In genomic region chr17:13681126-13681525, GRCm38 (mm10) we compare ENCODE assay signal across 8 mouse cellular contexts.
DNase-seq lines count a peak whose midpoint lies in the region; ATAC-seq and TF ChIP-seq lines count a peak whose summit lies in the region.

No protein-coding gene starts in this region.

- no peak for ATAC-seq in hindbrain, embryonic 13.5 days (ENCODE audit: low FRiP score)
- no peak for ATAC-seq in hindbrain, embryonic 11.5 days (ENCODE audit: low FRiP score)
- ATAC-seq in hindbrain, postnatal 0 days: peak; percentile 41
- peak; percentile 23; the same call in 1 of the 2 replicates for ATAC-seq in neural tube, embryonic 14.5 days (ENCODE audit: low read depth)
- ATAC-seq in kidney, embryonic 15.5 days (replicated peaks; ENCODE audit: low FRiP score): no peak

- H3K4me2 ChIP-seq in hindbrain, embryonic 13.5 days: no peak overlapping the region
- no peak overlapping the region for H3K4me2 ChIP-seq in hindbrain, embryonic 11.5 days (replicated peaks; ENCODE audit: low read depth, low read length)
- H3K4me2 ChIP-seq in hindbrain, postnatal 0 days (ENCODE audit: low read depth, low read length): peak overlapping the region; percentile 23
- no peak overlapping the region for H3K4me2 ChIP-seq in neural tube, embryonic 14.5 days (ENCODE audit: low read depth, low read length)
- H3K4me2 ChIP-seq in kidney, embryonic 15.5 days: no peak overlapping the region

- DNase-seq in hindbrain, embryonic 11.5 days (ENCODE audit: low spot score): no peak
- peak; percentile 97 for DNase-seq in cerebellum, postnatal 10 days
- peak; percentile 80 for DNase-seq in hindbrain, postnatal 0 days (ENCODE audit: low spot score)
- no peak for DNase-seq in B cell, adult 2 months
- no peak for DNase-seq in thymus, postnatal 36 days

- H3K9me3 ChIP-seq in hindbrain, embryonic 13.5 days: no peaks in the 10 kb centered on the region
- no peaks in the 10 kb centered on the region for H3K9me3 ChIP-seq in hindbrain, embryonic 11.5 days (ENCODE audit: control insufficient read depth, low read length)
- no peaks in the 10 kb centered on the region; the same call in 1 of the 2 replicates for H3K9me3 ChIP-seq in hindbrain, postnatal 0 days (ENCODE audit: low read length)
- H3K9me3 ChIP-seq in neural tube, embryonic 14.5 days (ENCODE audit: control insufficient read depth, low read length): no peaks in the 10 kb centered on the region
- no peaks in the 10 kb centered on the region for H3K9me3 ChIP-seq in kidney, embryonic 15.5 days (replicated peaks)

- no peaks in the 10 kb centered on the region for H3K36me3 ChIP-seq in hindbrain, embryonic 13.5 days
- no peaks in the 10 kb centered on the region for H3K36me3 ChIP-seq in hindbrain, embryonic 11.5 days (ENCODE audit: control insufficient read depth, insufficient read depth, low read length)
- H3K36me3 ChIP-seq in hindbrain, postnatal 0 days (ENCODE audit: insufficient read depth, low read length): no peaks in the 10 kb centered on the region
- no peaks in the 10 kb centered on the region for H3K36me3 ChIP-seq in neural tube, embryonic 14.5 days (ENCODE audit: control insufficient read depth, insufficient read depth, low read length)
- H3K36me3 ChIP-seq in kidney, embryonic 15.5 days: no peaks in the 10 kb centered on the region

- H3K27ac ChIP-seq in hindbrain, embryonic 13.5 days: peak overlapping the region; percentile 58
- no peak overlapping the region for H3K27ac ChIP-seq in hindbrain, embryonic 11.5 days (ENCODE audit: low read depth, low read length)
- H3K27ac ChIP-seq in hindbrain, postnatal 0 days: peak overlapping the region; percentile 71
- H3K27ac ChIP-seq in neural tube, embryonic 14.5 days (ENCODE audit: low read depth, low read length): no peak overlapping the region
- H3K27ac ChIP-seq in kidney, embryonic 15.5 days: no peak overlapping the region

- peaks cover 51% of the 10 kb centered on the region for H3K4me1 ChIP-seq in hindbrain, embryonic 13.5 days (replicated peaks)
- H3K4me1 ChIP-seq in hindbrain, embryonic 11.5 days (replicated peaks; ENCODE audit: control insufficient read depth, insufficient read depth, low read length): peaks cover 6% of the 10 kb centered on the region; the same call in 1 of the 2 replicates
- H3K4me1 ChIP-seq in hindbrain, postnatal 0 days (ENCODE audit: insufficient read depth, low read length): peaks cover 24% of the 10 kb centered on the region
- H3K4me1 ChIP-seq in neural tube, embryonic 14.5 days (ENCODE audit: control insufficient read depth, insufficient read depth, low read length): peaks cover 7% of the 10 kb centered on the region; the same call in 1 of the 2 replicates
- H3K4me1 ChIP-seq in kidney, embryonic 15.5 days: peaks cover 21% of the 10 kb centered on the region

- no peaks in the 10 kb centered on the region for H3K27me3 ChIP-seq in hindbrain, embryonic 13.5 days
- H3K27me3 ChIP-seq in hindbrain, embryonic 11.5 days (ENCODE audit: control insufficient read depth, insufficient read depth, low read length): no peaks in the 10 kb centered on the region
- no peaks in the 10 kb centered on the region for H3K27me3 ChIP-seq in hindbrain, postnatal 0 days (ENCODE audit: insufficient read depth, low read length)
- H3K27me3 ChIP-seq in neural tube, embryonic 14.5 days (ENCODE audit: control insufficient read depth, insufficient read depth, low read length): no peaks in the 10 kb centered on the region
- H3K27me3 ChIP-seq in kidney, embryonic 15.5 days: no peaks in the 10 kb centered on the region

- TF ChIP-seq CTCF in hindbrain, postnatal 0 days (IDR thresholded peaks at IDR 0.05; ENCODE audit: low read depth): no peak

- H3K9ac ChIP-seq in hindbrain, embryonic 13.5 days: no peak overlapping the region
- H3K9ac ChIP-seq in hindbrain, embryonic 11.5 days (ENCODE audit: low read depth, low read length): no peak overlapping the region
- H3K9ac ChIP-seq in hindbrain, postnatal 0 days (replicated peaks; ENCODE audit: low read length): no peak overlapping the region
- H3K9ac ChIP-seq in neural tube, embryonic 14.5 days (replicated peaks; ENCODE audit: low read depth, low read length): no peak overlapping the region
- no peak overlapping the region for H3K9ac ChIP-seq in kidney, embryonic 15.5 days

- H3K4me3 ChIP-seq in hindbrain, embryonic 13.5 days: no peak overlapping the region
- H3K4me3 ChIP-seq in hindbrain, embryonic 11.5 days (ENCODE audit: low read depth, low read length): no peak overlapping the region
- no peak overlapping the region for H3K4me3 ChIP-seq in hindbrain, postnatal 0 days (ENCODE audit: low read length)
- no peak overlapping the region for H3K4me3 ChIP-seq in neural tube, embryonic 14.5 days (ENCODE audit: low read depth, low read length)
- no peak overlapping the region for H3K4me3 ChIP-seq in kidney, embryonic 15.5 days (replicated peaks)

- WGBS in hindbrain, embryonic 13.5 days: 66% methylated on average over 6 of the region's 6 CpGs
- 82% methylated on average over 6 of the region's 6 CpGs for WGBS in hindbrain, embryonic 11.5 days
- 45% methylated on average over 6 of the region's 6 CpGs for WGBS in hindbrain, postnatal 0 days
- 51% methylated on average over 6 of the region's 6 CpGs for WGBS in neural tube, embryonic 14.5 days
- WGBS in kidney, embryonic 15.5 days: 80% methylated on average over 6 of the region's 6 CpGs

Comparison
In these comparisons a context has a peak if more than half of its experiments do, and no peak if none do; other contexts are left out.
1. ATAC-seq: peak in hindbrain, postnatal 0 days (single experiment) and neural tube, embryonic 14.5 days (single experiment); none in hindbrain, embryonic 13.5 days (single experiment), hindbrain, embryonic 11.5 days (single experiment) and kidney, embryonic 15.5 days (single experiment).
2. H3K27ac ChIP-seq: peak in hindbrain, embryonic 13.5 days (single experiment) and hindbrain, postnatal 0 days (single experiment); none in hindbrain, embryonic 11.5 days (single experiment), neural tube, embryonic 14.5 days (single experiment) and kidney, embryonic 15.5 days (single experiment).
3. DNase-seq: peak in cerebellum, postnatal 10 days (2 of 2) and hindbrain, postnatal 0 days (single experiment); none in hindbrain, embryonic 11.5 days (single experiment), B cell, adult 2 months (0 of 2) and thymus, postnatal 36 days (0 of 2).